ENCODE assay signal across 8 mouse cellular contexts in the genomic region with DNA sequence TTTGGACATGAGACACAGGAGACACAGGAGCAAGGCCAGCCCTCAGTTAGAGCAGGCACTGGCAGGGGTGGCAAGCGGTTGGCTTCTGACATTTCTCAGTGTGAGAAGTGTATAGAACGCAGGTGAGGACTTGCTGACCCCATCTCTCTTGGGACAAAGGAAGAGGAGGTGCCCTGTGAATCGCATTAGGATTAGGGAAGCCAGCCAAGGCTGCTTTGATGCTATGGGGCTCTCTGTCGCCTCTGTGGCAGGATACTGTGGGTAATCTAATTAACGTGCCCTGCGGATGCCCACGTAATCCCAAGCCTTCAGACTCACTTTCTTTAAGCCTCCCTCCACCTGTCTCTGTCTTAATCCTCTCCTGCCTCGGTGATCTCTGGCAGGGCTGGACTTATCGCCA.
A peak's percentile ranks its signal among the peaks of the same experiment; 100 is the strongest.
DNase-seq lines count a peak whose midpoint lies in the region; ATAC-seq lines count a peak whose summit lies in the region.

No protein-coding gene starts in this region.

- no peak overlapping the region for H3K4me2 ChIP-seq in forebrain, embryonic 16.5 days (ENCODE audit: low read length)
- H3K4me2 ChIP-seq in neural tube, embryonic 13.5 days, result no peak overlapping the region

- no peak for ATAC-seq in forebrain, embryonic 16.5 days
- no peak for ATAC-seq in neural tube, embryonic 13.5 days (ENCODE audit: low read depth)
- ATAC-seq in erythroid progenitor cell, adult 5-6 weeks (replicated peaks; ENCODE audit: low FRiP score, poor library complexity, severe bottlenecking), result no peak

- no peaks in the 10 kb centered on the region for H3K27me3 ChIP-seq in forebrain, embryonic 10.5 days (ENCODE audit: poor library complexity, severe bottlenecking)
- no peaks in the 10 kb centered on the region for H3K27me3 ChIP-seq in forebrain, embryonic 16.5 days (replicated peaks; ENCODE audit: control insufficient read depth, insufficient read depth, low read length)
- no peaks in the 10 kb centered on the region for H3K27me3 ChIP-seq in neural tube, embryonic 13.5 days

- WGBS in forebrain, embryonic 10.5 days, result 19% methylated on average over 9 of the region's 9 CpGs
- WGBS in forebrain, embryonic 16.5 days, result 13% methylated on average over 9 of the region's 9 CpGs
- 54% methylated on average over 9 of the region's 9 CpGs for WGBS in neural tube, embryonic 13.5 days

- peaks cover 97% of the 10 kb centered on the region for H3K4me1 ChIP-seq in forebrain, embryonic 10.5 days
- peaks cover 36% of the 10 kb centered on the region for H3K4me1 ChIP-seq in forebrain, embryonic 16.5 days (replicated peaks; ENCODE audit: control insufficient read depth, insufficient read depth, low read length)
- H3K4me1 ChIP-seq in neural tube, embryonic 13.5 days (replicated peaks), result peaks cover 98% of the 10 kb centered on the region

- no peak overlapping the region for H3K4me3 ChIP-seq in forebrain, embryonic 10.5 days
- no peak overlapping the region for H3K4me3 ChIP-seq in forebrain, embryonic 16.5 days (replicated peaks; ENCODE audit: low read length)
- H3K4me3 ChIP-seq in neural tube, embryonic 13.5 days, result no peak overlapping the region

- H3K27ac ChIP-seq in forebrain, embryonic 10.5 days, result peak overlapping the region; percentile 44
- no peak overlapping the region for H3K27ac ChIP-seq in forebrain, embryonic 16.5 days (ENCODE audit: low read length)
- H3K27ac ChIP-seq in neural tube, embryonic 13.5 days (replicated peaks), result peak overlapping the region; percentile 56; the same call in 1 of the 2 replicates

- H3K36me3 ChIP-seq in forebrain, embryonic 10.5 days (replicated peaks), result peaks cover 70% of the 10 kb centered on the region
- no peaks in the 10 kb centered on the region for H3K36me3 ChIP-seq in forebrain, embryonic 16.5 days (ENCODE audit: control insufficient read depth, insufficient read depth)
- H3K36me3 ChIP-seq in neural tube, embryonic 13.5 days, result no peaks in the 10 kb centered on the region

- H3K9me3 ChIP-seq in forebrain, embryonic 10.5 days, result no peaks in the 10 kb centered on the region
- H3K9me3 ChIP-seq in forebrain, embryonic 16.5 days (ENCODE audit: control insufficient read depth, low read length), result no peaks in the 10 kb centered on the region
- no peaks in the 10 kb centered on the region for H3K9me3 ChIP-seq in neural tube, embryonic 13.5 days

- intact Hi-C loops in left cerebral cortex, postnatal 36 days (cut with DNase I), result no loop called here

- no peak overlapping the region; the same call in 1 of the 2 replicates for H3K9ac ChIP-seq in forebrain, embryonic 16.5 days (replicated peaks; ENCODE audit: low read depth, low read length)
- H3K9ac ChIP-seq in neural tube, embryonic 13.5 days, result peak overlapping the region; percentile 43; the same call in 1 of the 2 replicates

- DNase-seq in forebrain, embryonic 10.5 days (ENCODE audit: extremely low spot score, low spot score), result no peak
- no peak for DNase-seq in neural tube, embryonic 10.5 days (ENCODE audit: extremely low spot score, low spot score)
- DNase-seq in induced T-regulatory cell, adult 2 months (ENCODE audit: low read depth), result peak; percentile 62
- peak; percentile 88 for DNase-seq in retina, postnatal 1 day
- DNase-seq in left cerebral cortex, postnatal 36 days (ENCODE audit: low spot score in 2 of 2), result no peak

Comparison
In these comparisons a context has a peak if more than half of its experiments do, and no peak if none do; other contexts are left out.
1. DNase-seq: peak in induced T-regulatory cell, adult 2 months (single experiment) and retina, postnatal 1 day (single experiment); none in forebrain, embryonic 10.5 days (single experiment), neural tube, embryonic 10.5 days (single experiment) and left cerebral cortex, postnatal 36 days (0 of 2).